Comparison of ENCODE assay signal across 8 mouse cellular contexts in the genomic region with DNA sequence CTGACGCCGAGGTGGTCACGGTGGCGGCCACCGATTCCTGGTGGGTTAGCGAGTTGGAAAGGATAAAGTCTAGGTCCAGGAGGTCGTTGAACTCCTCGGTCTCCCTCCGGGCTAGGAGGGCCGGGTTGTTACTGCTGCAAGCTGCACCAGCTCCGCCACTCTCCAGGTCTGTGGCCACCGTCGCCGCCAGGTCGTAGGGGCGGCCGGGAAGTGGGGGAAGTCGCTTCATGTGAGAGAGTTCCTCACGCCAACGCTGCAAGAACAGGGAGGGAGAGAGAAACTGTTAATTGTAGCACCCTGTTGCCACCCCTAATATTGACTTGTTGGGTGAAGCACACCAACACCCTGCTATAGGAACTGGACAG. TPM values are rescaled to one million over a fixed set of nuclear protein-coding genes. Genes with fewer than 3 reads are reported as not detected.
DNase-seq lines count a peak whose midpoint lies in the region; ATAC-seq and TF ChIP-seq lines count a peak whose summit lies in the region.

No protein-coding gene starts in this region.

- peak overlapping the region; percentile 68 for H3K4me3 ChIP-seq in kidney, postnatal 0 days (replicated peaks; ENCODE audit: low read depth, low read length)
- peak overlapping the region; percentile 85 for H3K4me3 ChIP-seq in brown adipose tissue, adult 24 weeks (ENCODE audit: insufficient read depth, low read depth, low read length)
- peak overlapping the region; percentile 75 for H3K4me3 ChIP-seq in hindbrain, embryonic 10.5 days
- peak overlapping the region; percentile 69 for H3K4me3 ChIP-seq in lung, embryonic 16.5 days (ENCODE audit: low read length)

- DNase-seq in kidney, postnatal 0 days (ENCODE audit: low spot score), result no peak
- no peak for DNase-seq in kidney, adult 8-10 months
- DNase-seq in hindbrain, embryonic 10.5 days (ENCODE audit: low spot score), result no peak
- DNase-seq in thymus, postnatal 25 days, result peak; percentile 17
- no peak for DNase-seq in gastrocnemius, postnatal 14 days
- no peak for DNase-seq in spleen, postnatal 14 days (ENCODE audit: low spot score in 2 of 2)

- WGBS in kidney, postnatal 0 days, result 0% methylated on average over 20 of the region's 20 CpGs
- WGBS in hindbrain, embryonic 10.5 days, result under 1% methylated on average over 20 of the region's 20 CpGs
- WGBS in lung, embryonic 16.5 days, result 2% methylated on average over 20 of the region's 20 CpGs

- H3K4me2 ChIP-seq in kidney, postnatal 0 days (ENCODE audit: low read length), result peak overlapping the region; percentile 97
- H3K4me2 ChIP-seq in lung, embryonic 16.5 days (ENCODE audit: low read depth, low read length), result peak overlapping the region; percentile 91

- intact Hi-C loops in gastrocnemius, postnatal 14 days (cut with DNase I; ENCODE audit: low total_unique reads), result loop anchor here (5.0 kb wide), 1 partner anchor 122 kb away; no protein-coding TSS in a partner anchor

- ATAC-seq in kidney, postnatal 0 days (replicated peaks; ENCODE audit: low FRiP score, low read depth), result no peak
- no peak for ATAC-seq in lung, embryonic 16.5 days (ENCODE audit: low read depth)

- H3K9ac ChIP-seq in kidney, postnatal 0 days (ENCODE audit: low read depth, low read length), result peak overlapping the region; percentile 78
- H3K9ac ChIP-seq in lung, embryonic 16.5 days (ENCODE audit: low read length), result peak overlapping the region; percentile 77

- no peak overlapping the region for H3K27ac ChIP-seq in kidney, postnatal 0 days
- H3K27ac ChIP-seq in brown adipose tissue, adult 24 weeks (replicated peaks; ENCODE audit: low read depth, low read length), result peak overlapping the region; percentile 90
- H3K27ac ChIP-seq in hindbrain, embryonic 10.5 days, result 0 out of 2 replicates have a peak overlapping the region, but pooled peaks have one; percentile 16
- no peak overlapping the region; the same call in 1 of the 2 replicates for H3K27ac ChIP-seq in lung, embryonic 16.5 days (ENCODE audit: low read length)

- H3K27me3 ChIP-seq in kidney, postnatal 0 days (ENCODE audit: insufficient read depth, low read length), result no peaks in the 10 kb centered on the region
- peaks cover 61% of the 10 kb centered on the region for H3K27me3 ChIP-seq in hindbrain, embryonic 10.5 days (ENCODE audit: insufficient read depth, poor library complexity, severe bottlenecking)
- H3K27me3 ChIP-seq in lung, embryonic 16.5 days (ENCODE audit: control insufficient read depth, insufficient read depth, low read depth, low read length), result peaks cover 3% of the 10 kb centered on the region

- no peak for TF ChIP-seq CTCF in kidney, postnatal 0 days (IDR thresholded peaks at IDR 0.05; ENCODE audit: low read depth)

- no peaks in the 10 kb centered on the region for H3K9me3 ChIP-seq in kidney, postnatal 0 days (replicated peaks; ENCODE audit: low read length)
- H3K9me3 ChIP-seq in hindbrain, embryonic 10.5 days, result no peaks in the 10 kb centered on the region
- H3K9me3 ChIP-seq in lung, embryonic 16.5 days (ENCODE audit: control insufficient read depth, low read length), result no peaks in the 10 kb centered on the region

- no peaks in the 10 kb centered on the region for H3K36me3 ChIP-seq in kidney, postnatal 0 days (ENCODE audit: insufficient read depth, low read length)
- no peaks in the 10 kb centered on the region for H3K36me3 ChIP-seq in hindbrain, embryonic 10.5 days
- H3K36me3 ChIP-seq in lung, embryonic 16.5 days (ENCODE audit: control insufficient read depth, insufficient read depth, low read length), result no peaks in the 10 kb centered on the region

- peaks cover 6% of the 10 kb centered on the region; the same call in 1 of the 2 replicates for H3K4me1 ChIP-seq in kidney, postnatal 0 days (replicated peaks; ENCODE audit: insufficient read depth, low read length)
- peaks cover 4% of the 10 kb centered on the region; the same call in 1 of the 2 replicates for H3K4me1 ChIP-seq in brown adipose tissue, adult 24 weeks (ENCODE audit: control insufficient read depth, insufficient read depth, insufficient read length, low read length)
- peaks cover 39% of the 10 kb centered on the region for H3K4me1 ChIP-seq in hindbrain, embryonic 10.5 days (replicated peaks)
- peaks cover 18% of the 10 kb centered on the region for H3K4me1 ChIP-seq in lung, embryonic 16.5 days (replicated peaks; ENCODE audit: control insufficient read depth, insufficient read depth, low read length)

RNA-seq across cellular contexts. Expression of gene Klf4, which starts 1.6 kb away (rescaled TPM):
- polyA plus RNA-seq in kidney, postnatal 0 days (2015; fragmentation: Nextera tagmentation; extraction: Ambion mirVana), result 6.6 and 7.3 TPM in 2 replicates
- 17.1 and 51.4 TPM in 2 replicates for polyA plus RNA-seq in brown adipose tissue, adult 24 weeks (2012; ENCODE audit: insufficient read depth, insufficient read length, missing spikeins)
- polyA plus RNA-seq in hindbrain, embryonic 10.5 days (2016; fragmentation: Nextera tagmentation; extraction: Ambion mirVana), result 0.92 and 1.1 TPM in 2 replicates
- polyA plus RNA-seq in lung, embryonic 16.5 days (2015; fragmentation: Nextera tagmentation; extraction: Ambion mirVana), result 8.9 and 9.4 TPM in 2 replicates
- total RNA-seq in gastrocnemius, postnatal 14 days (2021), result 10 to 100 TPM; 14.0 to 17.3 TPM

Comparison
In these comparisons a context has a peak if more than half of its experiments do, and no peak if none do; other contexts are left out.
1. H3K27ac ChIP-seq: peak in brown adipose tissue, adult 24 weeks (single experiment) and hindbrain, embryonic 10.5 days (single experiment); none in kidney, postnatal 0 days (single experiment) and lung, embryonic 16.5 days (single experiment).
2. Peak in every context shown above with its lines, with median percentiles within 50 percentile points of each other: H3K4me3 ChIP-seq.